Mouse (Mus musculus) MEL (cell line): ENCODE measurements around the gene Surf4. TPM values are rescaled to one million over a fixed set of nuclear protein-coding genes. Genes with fewer than 3 reads are reported as not detected.

Experiments used
- DNase-seq: peaks from one replicate; pipeline ENCODE4 v3.0.0; 2011; ENCODE audit warnings: low read depth, low spot score
- H3K27ac ChIP-seq: 2 replicates; pipeline ENCODE4 v1.5.1; 2012; ENCODE audit warnings: low read depth, mild to moderate bottlenecking, control low read depth, low read length, moderate library complexity; ENCODE audit not compliant: control insufficient read depth
- H3K27me3 ChIP-seq, 2 experiments: fragments of 150-350 bp in 1 of 2; sonication (generic) in 1 of 2; 2 replicates each; pipeline ENCODE4 v1.6.1; 2012; ENCODE audit warnings: low read length in 2 of 2, mild to moderate bottlenecking in 2 of 2, improper control_type of control experiment in 1 of 2, moderate library complexity in 1 of 2; ENCODE audit not compliant: insufficient read depth in 2 of 2, control insufficient read depth in 1 of 2
- H3K36me3 ChIP-seq, 2 experiments: 2 replicates each; pipeline ENCODE4 v1.6.1; 2012 to 2014; ENCODE audit warnings: low read length in 2 of 2, improper control_type of control experiment in 1 of 2, inconsistent platforms in 1 of 2, mild to moderate bottlenecking in 1 of 2; ENCODE audit not compliant: insufficient read depth in 2 of 2, control insufficient read depth in 1 of 2
- H3K4me1 ChIP-seq, 2 experiments: fragments of 150-350 bp in 1 of 2; sonication (generic) in 1 of 2; 2 replicates each; pipeline ENCODE4 v1.6.1; 2012; ENCODE audit warnings: low read length in 2 of 2, improper control_type of control experiment in 1 of 2, mild to moderate bottlenecking in 1 of 2; ENCODE audit not compliant: insufficient read depth in 2 of 2, control insufficient read depth in 1 of 2
- H3K4me3 ChIP-seq, 2 experiments: fragments of 150-350 bp in 1 of 2; sonication (generic) in 1 of 2; 2 replicates each; pipeline ENCODE4 v1.5.1; 2012; ENCODE audit warnings: low read depth in 2 of 2, low read length in 2 of 2, mild to moderate bottlenecking in 2 of 2, moderate library complexity in 2 of 2, control low read depth in 1 of 2, improper control_type of control experiment in 1 of 2; ENCODE audit not compliant: control insufficient read depth in 1 of 2, insufficient read depth in 1 of 2
- H3K79me2 ChIP-seq: 2 replicates; pipeline ENCODE4 v1.6.1; 2012; ENCODE audit warnings: mild to moderate bottlenecking, low read length, moderate library complexity; ENCODE audit not compliant: control insufficient read depth, poor library complexity, insufficient read depth
- H3K9ac ChIP-seq: 2 replicates; pipeline ENCODE4 v1.6.1; 2012; ENCODE audit warnings: low read depth, mild to moderate bottlenecking, control low read depth, low read length, moderate library complexity; ENCODE audit not compliant: control insufficient read depth, poor library complexity, severe bottlenecking
- H3K9me3 ChIP-seq: fragments of 150-350 bp; sonication (generic); replicated peaks from 2 replicates; pipeline ENCODE4 v1.6.1; 2012; ENCODE audit warnings: mild to moderate bottlenecking, low read length, improper control_type of control experiment, moderate library complexity; ENCODE audit not compliant: insufficient read depth
- BHLHE40 ChIP-seq: IDR thresholded peaks from 2 replicates; pipeline ENCODE4 v1.6.1; 2012; ENCODE audit warnings: low read depth, mild to moderate bottlenecking, inconsistent platforms, low read length, improper control_type of control experiment, borderline replicate concordance
- CHD1 ChIP-seq: IDR thresholded peaks from 2 replicates; pipeline ENCODE4 v1.6.1; 2012; ENCODE audit warnings: low read depth, mild to moderate bottlenecking, inconsistent platforms, low read length, improper control_type of control experiment
- CTCF ChIP-seq, 3 experiments: IDR thresholded peaks in 2 of 3; conservative IDR thresholded peaks in 1 of 3; 2 replicates each; pipeline ENCODE4 v1.5.1; 2011 to 2012; ENCODE audit warnings: low read length in 3 of 3, low read depth in 2 of 3, mild to moderate bottlenecking in 2 of 3, improper control_type of control experiment in 1 of 3, inconsistent platforms in 1 of 3, mixed read lengths in 1 of 3, moderate library complexity in 1 of 3; ENCODE audit not compliant: control insufficient read depth in 1 of 3, insufficient read depth in 1 of 3, poor library complexity in 1 of 3, severe bottlenecking in 1 of 3
- E2F4 ChIP-seq: IDR thresholded peaks from 2 replicates; pipeline ENCODE4 v1.6.1; 2011; ENCODE audit warnings: low read depth, low read length, improper control_type of control experiment, borderline replicate concordance
- ELF1 ChIP-seq: IDR thresholded peaks from 2 replicates; pipeline ENCODE4 v1.6.1; 2014; ENCODE audit warnings: low read depth, mild to moderate bottlenecking, inconsistent platforms, low read length, improper control_type of control experiment, moderate library complexity
- EP300 ChIP-seq, 2 experiments: IDR thresholded peaks; 2 replicates each; pipeline ENCODE4 v1.6.1; 2011; ENCODE audit warnings: improper control_type of control experiment in 2 of 2, low read length in 2 of 2, low read depth in 1 of 2, mild to moderate bottlenecking in 1 of 2
- ETS1 ChIP-seq: IDR thresholded peaks from 2 replicates; pipeline ENCODE4 v1.6.1; 2012; ENCODE audit warnings: low read depth, mild to moderate bottlenecking, inconsistent platforms, low read length, improper control_type of control experiment, moderate library complexity
- GABPA ChIP-seq: IDR thresholded peaks from 2 replicates; pipeline ENCODE4 v1.6.1; 2012; ENCODE audit warnings: low read depth, mild to moderate bottlenecking, inconsistent platforms, low read length, improper control_type of control experiment, moderate library complexity
- GATA1 ChIP-seq: IDR thresholded peaks from 2 replicates; pipeline ENCODE4 v1.6.1; 2011; ENCODE audit warnings: low read depth, low read length, improper control_type of control experiment
- HCFC1 ChIP-seq: IDR thresholded peaks from 2 replicates; pipeline ENCODE4 v1.6.1; 2012; ENCODE audit warnings: low read depth, mild to moderate bottlenecking, inconsistent platforms, low read length, improper control_type of control experiment, moderate library complexity
- JUND ChIP-seq: IDR thresholded peaks from 2 replicates; pipeline ENCODE4 v1.6.1; 2011; ENCODE audit warnings: low read depth, mild to moderate bottlenecking, improper control_type of control experiment, low read length
- KAT2A ChIP-seq: conservative IDR thresholded peaks from 2 replicates; pipeline ENCODE4 v1.6.1; 2012; ENCODE audit warnings: low read depth, low read length, improper control_type of control experiment, inconsistent platforms
- MAFK ChIP-seq: IDR thresholded peaks from 2 replicates; pipeline ENCODE4 v1.6.1; 2011; ENCODE audit warnings: low read depth, mild to moderate bottlenecking, low read length, improper control_type of control experiment, borderline replicate concordance
- MAZ ChIP-seq: IDR thresholded peaks from 2 replicates; pipeline ENCODE4 v1.6.1; 2012; ENCODE audit warnings: low read depth, mild to moderate bottlenecking, inconsistent platforms, low read length, improper control_type of control experiment
- MEF2A ChIP-seq: IDR thresholded peaks from 2 replicates; pipeline ENCODE4 v1.6.1; 2014; ENCODE audit warnings: low read depth, mild to moderate bottlenecking, inconsistent platforms, low read length, improper control_type of control experiment; ENCODE audit not compliant: poor library complexity, insufficient replicate concordance, severe bottlenecking; ENCODE audit errors: extremely low read depth
- MXI1 ChIP-seq: IDR thresholded peaks from 2 replicates; pipeline ENCODE4 v1.6.1; 2011; ENCODE audit warnings: mild to moderate bottlenecking, low read depth, low read length, improper control_type of control experiment
- MYC ChIP-seq: IDR thresholded peaks from 2 replicates; pipeline ENCODE4 v1.6.1; 2011; ENCODE audit warnings: low read depth, mild to moderate bottlenecking, low read length, improper control_type of control experiment, moderate library complexity
- NELFE ChIP-seq: IDR thresholded peaks from 2 replicates; pipeline ENCODE4 v1.6.1; 2011; ENCODE audit warnings: low read depth, low read length, improper control_type of control experiment
- NRF1 ChIP-seq: IDR thresholded peaks from 2 replicates; pipeline ENCODE4 v1.6.1; 2014; ENCODE audit warnings: low read depth, mild to moderate bottlenecking, inconsistent platforms, low read length, improper control_type of control experiment, moderate library complexity; ENCODE audit not compliant: poor library complexity, insufficient read depth, severe bottlenecking
- POLR2A ChIP-seq, 2 experiments: IDR thresholded peaks; 2 replicates each; pipeline ENCODE4 v1.6.1; 2011 to 2012; ENCODE audit warnings: low read length in 2 of 2, mild to moderate bottlenecking in 2 of 2, control low read depth in 1 of 2, improper control_type of control experiment in 1 of 2, low read depth in 1 of 2, moderate library complexity in 1 of 2; ENCODE audit not compliant: control insufficient read depth in 1 of 2, insufficient read depth in 1 of 2, poor library complexity in 1 of 2
- POLR2AphosphoS2 ChIP-seq: IDR thresholded peaks from 2 replicates; pipeline ENCODE4 v1.6.1; 2011; ENCODE audit warnings: low read length, improper control_type of control experiment
- RCOR1 ChIP-seq: IDR thresholded peaks from 2 replicates; pipeline ENCODE4 v1.6.1; 2012; ENCODE audit warnings: low read depth, mild to moderate bottlenecking, inconsistent platforms, low read length, improper control_type of control experiment
- TAL1 ChIP-seq: IDR thresholded peaks from 2 replicates; pipeline ENCODE4 v1.6.1; 2012; ENCODE audit warnings: mild to moderate bottlenecking, inconsistent platforms, low read length, moderate library complexity, mixed read lengths
- TCF12 ChIP-seq: IDR thresholded peaks from 2 replicates; pipeline ENCODE4 v1.6.1; 2014; ENCODE audit warnings: low read depth, mild to moderate bottlenecking, inconsistent platforms, low read length, improper control_type of control experiment, moderate library complexity
- UBTF ChIP-seq: IDR thresholded peaks from 2 replicates; pipeline ENCODE4 v1.6.1; 2012; ENCODE audit warnings: low read depth, mild to moderate bottlenecking, inconsistent platforms, low read length, improper control_type of control experiment, moderate library complexity, borderline replicate concordance; ENCODE audit not compliant: insufficient read depth
- USF1 ChIP-seq: IDR thresholded peaks from 2 replicates; pipeline ENCODE4 v1.6.1; 2014; ENCODE audit warnings: low read depth, mild to moderate bottlenecking, inconsistent platforms, low read length, improper control_type of control experiment, moderate library complexity
- USF2 ChIP-seq, 2 experiments: IDR thresholded peaks; 2 replicates each; pipeline ENCODE4 v1.6.1; 2011 to 2012; ENCODE audit warnings: improper control_type of control experiment in 2 of 2, low read length in 2 of 2, borderline replicate concordance in 1 of 2, inconsistent platforms in 1 of 2, low read depth in 1 of 2, mild to moderate bottlenecking in 1 of 2; ENCODE audit not compliant: insufficient read depth in 1 of 2
- ZC3H11A ChIP-seq: IDR thresholded peaks from 2 replicates; pipeline ENCODE4 v1.6.1; 2012; ENCODE audit warnings: low read depth, mild to moderate bottlenecking, inconsistent platforms, low read length, improper control_type of control experiment
- ZKSCAN1 ChIP-seq: IDR thresholded peaks from 2 replicates; pipeline ENCODE4 v1.6.1; 2012; ENCODE audit warnings: low read depth, mild to moderate bottlenecking, inconsistent platforms, low read length, improper control_type of control experiment, moderate library complexity
- ZNF384 ChIP-seq: IDR thresholded peaks from 2 replicates; pipeline ENCODE4 v1.6.1; 2012; ENCODE audit warnings: low read depth, mild to moderate bottlenecking, inconsistent platforms, low read length, improper control_type of control experiment
- polyA plus RNA-seq, 2 experiments: library from polyadenylated mRNA; stranded (reverse) in 1 of 2; unstranded in 1 of 2; fragments of >175 nt in 1 of 2; fragments of >200 nt in 1 of 2; gene quantifications; 2 replicates each; pipeline versions ENCODE4 v1.2.1 to v1.2.4; 2012; ENCODE audit warnings: low replicate concordance in 2 of 2, low read depth in 1 of 2; ENCODE audit not compliant: insufficient read length in 2 of 2, insufficient read depth in 1 of 2, missing spikeins in 1 of 2
- total RNA-seq: library from RNA; depleted of rRNA; stranded (reverse); fragments of 300-350 nt; gene quantifications from 2 replicates; pipeline ENCODE4 v1.2.3, GENCODE M21; 2012

Gene Surf4
- total and polyA plus RNA-seq, 3 experiments: 152 to 252 TPM; not detected in 1

GRCm38 (mm10) chr2:26915927-26916728, 17.6 kb downstream of the Surf4 start, which contains the start of the genes Surf2 and Surf1 (continued):
- TF ChIP-seq TAL1: no peak
- TF ChIP-seq MEF2A: no peak
- TF ChIP-seq CHD1: peak; percentile 93; the same call in 1 of the 2 replicates

- H3K27me3 ChIP-seq: no peaks in the 10 kb centered on the region
- H3K36me3 ChIP-seq: peaks cover 5 to 18% of the 10 kb centered on the region in 2 experiments; a peak in 3 of 4 replicates
- H3K4me3 ChIP-seq: no peak overlapping the region
- no peaks in the 10 kb centered on the region for H3K9me3 ChIP-seq
- peak overlapping the region; percentile 54 for H3K27ac ChIP-seq
- H3K4me1 ChIP-seq: peaks cover 0 to 18% of the 10 kb centered on the region in 2 experiments; a peak in 2 of 4 replicates
- peaks cover 75% of the 10 kb centered on the region for H3K79me2 ChIP-seq
- peak; percentile 58 for DNase-seq
- peak overlapping the region; percentile 87 for H3K9ac ChIP-seq
- TF ChIP-seq GATA1 (no peak), RCOR1 (no peak), KAT2A (no peak), ZC3H11A (no peak), MAFK (no peak), MYC (peak; percentile 58; the same call in 1 of the 2 replicates), MEF2A (no peak), ELF1 (no peak), UBTF (no peak), MAZ (no peak), POLR2AphosphoS2 (peak; percentile 79), POLR2A (IDR thresholded peaks at IDR 0.05; ENCODE audit: control insufficient read depth in 1 of 2, insufficient read depth in 1 of 2, low read depth in 1 of 2, low read length in 2 of 2, poor library complexity in 1 of 2) (peak in 1 of 2 experiments; percentile 12; a peak in 1 of 4 replicates), CTCF (IDR thresholded peaks at IDR 0.05 in 2 of 3, conservative IDR thresholded peaks at IDR 0.05 in 1 of 3; ENCODE audit: control insufficient read depth in 1 of 3, insufficient read depth in 1 of 3, low read depth in 2 of 3, low read length in 3 of 3, poor library complexity in 1 of 3, severe bottlenecking in 1 of 3) (0 out of 6 replicates have a peak, but pooled peaks of 1 of the 3 experiments have one; percentile 11), NRF1 (no peak), NELFE (no peak), ETS1 (no peak), ZNF384 (no peak), BHLHE40 (no peak), TCF12 (no peak), EP300 (IDR thresholded peaks at IDR 0.05; ENCODE audit: low read depth in 1 of 2, low read length in 2 of 2) (no peak), ZKSCAN1 (no peak), MXI1 (no peak; the same call in 1 of the 2 replicates), GABPA (no peak), HCFC1 (no peak; the same call in 1 of the 2 replicates), USF2 (IDR thresholded peaks at IDR 0.05; ENCODE audit: borderline replicate concordance in 1 of 2, insufficient read depth in 1 of 2, low read depth in 1 of 2, low read length in 2 of 2) (no peak), JUND (no peak), USF1 (no peak), E2F4 (no peak), CHD1 (no peak)
Measured at GRCm38 (mm10) chr2:26914148-26914941, 19.4 kb downstream of the Surf4 start.
